Mouse (Mus musculus) left cerebral cortex, adult 11 months (tissue): ENCODE measurements around the gene Flt3l.
"Not testable (repeated sequence)": the region's sequence is repeated elsewhere in the genome, so short reads cannot be mapped to it uniquely, and the experiment has no call there.

Experiments used
- DNase-seq: peaks from one replicate; pipeline ENCODE4 v3.0.0; 2022; ENCODE audit warnings: low spot score

The Flt3l gene

GRCm38 (mm10) chr7:45123186-45123570, 13.1 kb downstream of the Flt3l start:
- no peak for DNase-seq

GRCm38 (mm10) chr7:45122561-45123185, 13.6 kb downstream of the Flt3l start:
- DNase-seq = no peak

- DNase-seq = no peak
Measured at GRCm38 (mm10) chr7:45121966-45122365, 14.3 kb downstream of the Flt3l start.

GRCm38 (mm10) chr7:45121404-45121803, 14.8 kb downstream of the Flt3l start:
- DNase-seq = no peak

- DNase-seq = no peak
Measured at GRCm38 (mm10) chr7:45119780-45120709, 16.2 kb downstream of the Flt3l start.

- DNase-seq = no peak
Measured at GRCm38 (mm10) chr7:45118336-45118735, 17.9 kb downstream of the Flt3l start.

- no peak for DNase-seq
Measured at GRCm38 (mm10) chr7:45117566-45117965, 18.7 kb downstream of the Flt3l start.

GRCm38 (mm10) chr7:45113476-45113875, 22.8 kb downstream of the Flt3l start:
- no peak for DNase-seq

GRCm38 (mm10) chr7:45112529-45112928, 23.7 kb downstream of the Flt3l start:
- DNase-seq = no peak

- no peak for DNase-seq
Measured at GRCm38 (mm10) chr7:45111940-45112339, 24.3 kb downstream of the Flt3l start.

GRCm38 (mm10) chr7:45110089-45110488, 26.1 kb downstream of the Flt3l start:
- not testable (repeated sequence) for DNase-seq

- DNase-seq = no peak
Measured at GRCm38 (mm10) chr7:45107052-45107645, 29.1 kb downstream of the Flt3l start.

- no peak for DNase-seq
Measured at GRCm38 (mm10) chr7:45106441-45106840, 29.8 kb downstream of the Flt3l start.

GRCm38 (mm10) chr7:45105491-45105890, 30.7 kb downstream of the Flt3l start:
- DNase-seq = no peak

- no peak for DNase-seq
Measured at GRCm38 (mm10) chr7:45104941-45105340, 31.3 kb downstream of the Flt3l start.

- no peak for DNase-seq
Measured at GRCm38 (mm10) chr7:45103652-45104180, 32.5 kb downstream of the Flt3l start, which contains the start of gene Fcgrt. Gene Fcgrt (minus strand): TSS chr7:45103851.

GRCm38 (mm10) chr7:45102940-45103585, 33.2 kb downstream of the Flt3l start:
- DNase-seq = no peak

- no peak for DNase-seq
Measured at GRCm38 (mm10) chr7:45102441-45102840, 33.8 kb downstream of the Flt3l start.

- no peak for DNase-seq
Measured at GRCm38 (mm10) chr7:45100046-45100445, 36.2 kb downstream of the Flt3l start.

- DNase-seq = no peak
Measured at GRCm38 (mm10) chr7:45098541-45099240, 37.5 kb downstream of the Flt3l start.

- no peak for DNase-seq
Measured at GRCm38 (mm10) chr7:45097479-45097878, 38.8 kb downstream of the Flt3l start.
